Mouse (Mus musculus): ENCODE measurements around the gene Gpr165. TPM values are rescaled to one million over a fixed set of nuclear protein-coding genes. Genes with fewer than 3 reads are reported as not detected.

Gene Gpr165
- not detected for polyA plus RNA-seq (2017; shearing (Covaris generic))

DNA sequence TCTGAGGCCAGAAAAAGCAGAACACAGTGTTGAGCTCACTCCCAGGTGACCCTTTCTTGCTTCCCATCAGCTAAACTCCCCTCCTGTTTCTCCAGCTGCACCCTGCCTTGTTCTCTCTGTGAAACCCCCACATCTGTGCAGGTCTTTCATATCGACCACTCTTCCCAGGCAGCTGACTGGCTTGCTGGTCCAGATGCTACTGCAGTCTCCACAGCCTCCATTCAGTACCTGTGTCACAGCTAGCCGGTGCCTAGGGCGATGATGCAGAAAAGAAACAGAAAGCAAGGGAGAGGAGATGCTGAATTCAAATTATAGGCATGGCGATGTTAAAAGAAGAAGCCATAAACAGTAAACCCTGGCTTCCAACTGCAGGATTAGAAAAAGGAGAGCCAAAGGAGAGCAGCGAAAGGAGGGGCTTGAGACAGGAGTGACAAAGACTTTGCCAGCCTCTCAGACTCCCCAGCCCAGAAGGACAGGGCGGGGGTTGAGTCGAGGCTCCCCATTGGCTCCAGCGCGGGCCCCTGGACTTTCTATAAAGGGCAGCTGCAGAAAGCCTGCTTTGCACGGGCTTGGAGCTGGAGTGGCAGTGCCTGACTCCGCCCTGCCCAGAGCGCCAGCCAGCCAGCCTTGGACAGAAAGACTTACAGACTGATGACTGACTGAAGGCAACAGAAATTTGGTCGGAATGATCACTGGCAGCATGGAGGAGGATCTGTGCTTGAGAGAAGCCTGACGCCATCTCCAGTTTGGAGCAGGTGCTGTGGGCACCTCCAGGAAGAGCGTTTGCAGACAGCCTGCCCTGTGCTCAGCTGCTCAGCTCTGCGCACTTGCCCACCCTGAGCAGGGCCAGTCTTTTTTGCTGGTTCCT lies at the start of gene Gpr165:
Gpr165 (plus strand) TSS at position 535 of the 868 bp plus-strand sequence.

